Mouse (Mus musculus) spleen, embryonic (tissue): ENCODE measurements at regions not wholly inside any gene's neighbourhood (a gene's known extent, or its start where the extent isn't known, plus 50 kb on each side); places are given as distances from the start of the nearest gene placed in this dataset.

Experiments
- CTCF ChIA-PET: fragments of 350-600 bp; sonication (Branson Sonifier 250); formaldehyde crosslinking; loops from one replicate; lab custom pipeline; 2022; lab: Charles Lee

DNA sequence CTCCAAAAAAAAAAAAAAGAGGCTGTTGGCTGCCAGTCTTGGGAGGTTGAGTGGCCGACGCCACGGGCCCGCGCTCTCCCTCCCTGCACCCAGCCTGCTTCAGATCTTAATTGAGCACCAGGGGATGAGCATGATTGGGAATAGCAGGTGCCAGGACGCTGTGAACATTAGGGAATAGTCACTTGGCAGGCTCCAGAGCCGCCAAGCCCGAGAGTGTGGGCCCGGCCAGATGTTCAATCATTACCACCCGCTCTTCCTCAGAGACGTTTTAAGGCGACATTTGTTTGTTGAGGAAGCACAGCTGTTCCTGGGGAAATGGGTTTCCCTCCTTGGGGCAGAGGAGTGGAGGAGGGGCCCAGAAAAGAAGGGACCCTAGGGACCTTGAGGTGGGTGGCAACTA is 94.0 kb upstream of the Smad3 start:
- CTCF ChIA-PET: no interaction called here

DNA sequence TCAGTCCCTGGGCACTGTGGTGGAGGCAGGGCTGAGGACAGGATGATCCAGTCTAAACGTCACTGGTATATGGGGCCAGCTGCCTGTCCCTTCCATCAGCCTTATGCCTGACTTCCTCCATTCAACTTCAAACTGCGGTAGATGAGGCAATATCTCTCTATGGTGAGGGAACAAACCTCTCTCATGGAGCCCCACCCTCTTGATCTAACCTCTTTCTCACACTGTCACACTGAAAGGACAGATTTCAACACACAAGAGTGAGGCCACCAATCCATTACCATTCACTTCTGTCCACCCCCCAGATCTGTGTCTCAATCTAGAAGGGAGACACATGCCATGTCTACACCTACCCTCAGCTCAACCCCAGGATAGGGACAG is 92.5 kb upstream of the Smad3 start:
- CTCF ChIA-PET: interaction anchor here (0.8 kb wide), 1 partner anchor 813 kb away, joined by 14 read pairs; no protein-coding TSS in a partner anchor

DNA sequence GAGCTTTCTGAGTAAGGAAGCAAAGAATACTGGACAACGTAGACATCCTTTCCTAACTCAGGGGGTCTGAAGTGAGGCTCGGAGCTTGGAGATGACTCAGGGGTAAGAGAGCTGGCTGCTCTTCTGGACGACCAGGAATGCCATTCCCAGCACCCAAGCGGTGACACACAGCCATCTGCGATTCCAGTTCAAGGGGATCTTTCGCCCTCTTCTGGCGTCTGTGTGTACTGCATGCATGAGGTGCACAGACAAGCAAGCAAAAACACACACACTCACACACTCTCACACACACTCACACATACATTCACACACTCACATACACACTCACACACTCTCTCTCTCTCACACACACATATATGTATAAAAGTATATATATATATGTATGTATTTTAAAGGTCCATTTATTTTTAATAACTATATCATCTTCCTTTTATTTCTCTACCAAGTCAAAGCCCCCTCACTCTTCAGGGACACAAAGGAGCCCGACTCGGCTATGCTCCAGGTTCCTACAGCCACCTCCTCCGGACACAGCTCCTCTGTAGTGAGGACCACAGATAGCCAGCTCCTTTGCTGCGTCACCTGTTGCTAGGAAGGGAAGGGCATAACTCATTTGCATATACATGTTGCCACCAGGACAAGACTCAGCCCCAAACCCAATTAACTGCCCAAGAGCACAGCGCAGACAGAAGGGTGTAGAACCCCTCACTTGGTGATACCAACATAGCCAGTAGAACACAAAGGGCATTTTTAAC is 91.9 kb upstream of the Smad3 start:
- CTCF ChIA-PET: interaction anchor here (0.6 to 0.8 kb wide), 2 partner anchors 18 to 813 kb away, joined by 3 to 14 read pairs; no protein-coding TSS in a partner anchor

GRCm38 (mm10) chr9:63843883-63844485 is 86.2 kb upstream of the Smad3 start:
- CTCF ChIA-PET: no interaction called here

GRCm38 (mm10) chr9:63843431-63843830 is 85.6 kb upstream of the Smad3 start:
- CTCF ChIA-PET: no interaction called here

- CTCF ChIA-PET: no interaction called here
These were observed 83.3 kb upstream of the Smad3 start for GRCm38 (mm10) chr9:63841102-63841501.

- CTCF ChIA-PET: no interaction called here
These were observed 81.4 kb upstream of the Smad3 start for GRCm38 (mm10) chr9:63838996-63839772.

- CTCF ChIA-PET: interaction anchor here (0.6 to 0.7 kb wide), 2 partner anchors 78 to 259 kb away, joined by 5 to 6 read pairs; no protein-coding TSS in a partner anchor
These were observed 79.8 kb upstream of the Smad3 start for GRCm38 (mm10) chr9:63837552-63837951.

- CTCF ChIA-PET: interaction anchor here (0.6 kb wide), 1 partner anchor 258 kb away, joined by 5 read pairs; no protein-coding TSS in a partner anchor
These were observed 78.9 kb upstream of the Smad3 start for GRCm38 (mm10) chr9:63836565-63837284.

DNA sequence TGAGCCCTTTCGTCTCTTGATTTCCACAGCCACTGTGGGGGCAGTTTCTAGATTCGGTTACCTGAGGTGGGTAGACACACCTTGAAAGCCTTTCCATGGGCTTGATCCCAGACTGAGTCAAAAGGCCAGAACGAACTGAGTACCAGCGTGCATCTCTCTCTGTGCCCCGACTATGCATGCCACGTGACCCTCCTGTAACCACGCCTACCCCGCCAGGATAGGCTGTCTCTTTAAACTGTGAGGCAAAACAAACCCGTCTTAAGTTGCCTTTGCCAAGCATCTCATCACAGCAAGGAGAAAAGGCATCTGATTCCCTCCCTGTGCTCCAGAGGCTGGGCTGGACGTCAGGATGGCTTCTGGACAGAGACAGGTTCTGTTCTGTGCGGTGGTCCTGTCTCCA is 78.2 kb upstream of the Smad3 start:
- CTCF ChIA-PET: no interaction called here

- CTCF ChIA-PET: interaction anchor here (0.6 kb wide), 1 partner anchor 504 kb away, joined by 3 read pairs; no protein-coding TSS in a partner anchor
These were observed 76.6 kb upstream of the Smad3 start for GRCm38 (mm10) chr9:63834416-63834815.

DNA sequence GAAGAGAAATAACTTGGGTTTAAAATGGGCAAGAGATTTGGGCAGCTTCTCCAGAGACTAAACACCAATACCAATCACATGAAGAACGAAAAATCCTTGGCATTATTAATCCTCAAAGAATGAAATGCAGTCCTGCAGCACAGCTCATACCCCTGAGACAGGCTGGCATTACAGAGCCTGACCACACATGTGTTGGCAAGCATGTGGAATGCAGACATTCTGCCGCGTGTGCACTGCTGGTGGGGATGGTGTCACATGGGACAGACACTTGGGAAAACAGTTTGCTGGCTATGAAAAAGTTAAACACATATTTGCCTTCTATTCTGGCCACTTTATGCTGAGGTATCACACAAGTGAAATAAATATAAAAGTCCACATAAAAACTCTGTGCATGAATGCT is 60.4 kb upstream of the Smad3 start:
- CTCF ChIA-PET: no interaction called here

- CTCF ChIA-PET: interaction anchor here (0.7 to 1.3 kb wide), 2 partner anchors 9 to 30 kb away, joined by 3 read pairs; no protein-coding TSS in a partner anchor
These were observed 58.7 kb upstream of the Smad3 start for GRCm38 (mm10) chr9:63816540-63816939.

GRCm38 (mm10) chr9:63809901-63810587 is 52.2 kb upstream of the Smad3 start:
- CTCF ChIA-PET: interaction anchor here (0.7 kb wide), 1 partner anchor 74 kb away, joined by 3 read pairs; no protein-coding TSS in a partner anchor
